In the genomic region with DNA sequence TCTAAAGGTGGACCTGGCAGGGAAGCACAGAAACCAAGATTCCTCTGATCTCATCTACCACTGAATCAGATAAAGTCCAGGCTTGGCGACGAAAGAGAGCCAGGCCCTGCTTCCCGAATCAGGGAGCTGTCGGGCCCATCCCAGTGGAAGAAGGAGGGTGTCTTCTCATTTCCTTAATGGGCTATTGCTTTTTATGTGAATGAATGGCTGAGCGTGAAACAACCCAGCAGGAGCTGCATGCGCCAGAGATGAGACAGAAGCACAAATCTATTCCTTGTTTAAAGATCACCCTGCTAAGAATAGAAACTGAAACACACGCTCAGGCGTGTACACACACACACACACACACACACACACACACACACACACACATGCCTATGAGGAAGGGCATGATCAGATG, we compare ENCODE assay signal across 16 mouse cellular contexts. TPM values are rescaled to one million over a fixed set of nuclear protein-coding genes. Genes with fewer than 3 reads are reported as not detected.
DNase-seq lines count a peak whose midpoint lies in the region; ATAC-seq and TF ChIP-seq lines count a peak whose summit lies in the region.
"Had no signal": no experiment of that assay in that cellular context is flagged by ENCODE, and none has a peak within 500 bp of the region (broad histone marks: within the 10 kb centered on the region; RNA-seq: fewer than 3 reads in every experiment).

No protein-coding gene starts in this region.

- no peak overlapping the region for H3K9ac ChIP-seq in heart, embryonic 14.5 days (ENCODE audit: low read length)
- H3K9ac ChIP-seq in kidney, postnatal 0 days (ENCODE audit: low read depth, low read length), result no peak overlapping the region
- H3K9ac ChIP-seq in neural tube, embryonic 13.5 days, result peak overlapping the region; percentile 12; the same call in 1 of the 2 replicates
- H3K9ac ChIP-seq: hindbrain, embryonic 14.5 days; liver, embryonic 13.5 days; lung, embryonic 15.5 days had no signal

- H3K27ac ChIP-seq in heart, embryonic 14.5 days (replicated peaks in 1 of 2; ENCODE audit: control insufficient read depth in 1 of 2, insufficient read depth in 1 of 2, low read depth in 2 of 2, low read length in 2 of 2), result no peak overlapping the region; a peak in 1 of 4 replicates
- no peak overlapping the region for H3K27ac ChIP-seq in kidney, postnatal 0 days
- no peak overlapping the region for H3K27ac ChIP-seq in neural tube, embryonic 13.5 days (replicated peaks)
- H3K27ac ChIP-seq: hindbrain, embryonic 14.5 days; liver, embryonic 13.5 days; lung, embryonic 15.5 days had no signal

- no peak for ATAC-seq in heart, embryonic 14.5 days (ENCODE audit: insufficient number of reproducible peaks, insufficient read depth, low FRiP score, low read depth)
- no peak for ATAC-seq in kidney, postnatal 0 days (replicated peaks; ENCODE audit: low FRiP score, low read depth)
- ATAC-seq in neural tube, embryonic 13.5 days (ENCODE audit: low read depth), result no peak
- ATAC-seq: intestine, postnatal 0 days had no signal

- no peaks in the 10 kb centered on the region for H3K36me3 ChIP-seq in heart, embryonic 14.5 days (ENCODE audit: control insufficient read depth, insufficient read depth, low read length)
- H3K36me3 ChIP-seq in kidney, postnatal 0 days (ENCODE audit: insufficient read depth, low read length), result no peaks in the 10 kb centered on the region
- H3K36me3 ChIP-seq in neural tube, embryonic 13.5 days, result no peaks in the 10 kb centered on the region
- H3K36me3 ChIP-seq: liver, embryonic 13.5 days; lung, embryonic 15.5 days had no signal

- no peak for TF ChIP-seq CTCF in kidney, postnatal 0 days (IDR thresholded peaks at IDR 0.05; ENCODE audit: low read depth)

- no peaks in the 10 kb centered on the region for H3K9me3 ChIP-seq in heart, embryonic 14.5 days (ENCODE audit: control insufficient read depth, low read length)
- no peaks in the 10 kb centered on the region for H3K9me3 ChIP-seq in kidney, postnatal 0 days (replicated peaks; ENCODE audit: low read length)
- H3K9me3 ChIP-seq in neural tube, embryonic 13.5 days, result no peaks in the 10 kb centered on the region
- H3K9me3 ChIP-seq: liver, embryonic 13.5 days; lung, embryonic 15.5 days had no signal

- H3K27me3 ChIP-seq in heart, embryonic 14.5 days (ENCODE audit: control insufficient read depth, insufficient read depth, low read length), result no peaks in the 10 kb centered on the region
- H3K27me3 ChIP-seq in kidney, postnatal 0 days (ENCODE audit: insufficient read depth, low read length), result no peaks in the 10 kb centered on the region
- no peaks in the 10 kb centered on the region for H3K27me3 ChIP-seq in neural tube, embryonic 13.5 days
- H3K27me3 ChIP-seq: liver, embryonic 13.5 days; lung, embryonic 15.5 days had no signal

- 0 out of 2 replicates have a peak overlapping the region, but pooled peaks have one; percentile 0 for H3K4me2 ChIP-seq in heart, embryonic 14.5 days (ENCODE audit: low read length)
- 0 out of 2 replicates have a peak overlapping the region, but pooled peaks have one; percentile 3 for H3K4me2 ChIP-seq in kidney, postnatal 0 days (ENCODE audit: low read length)
- no peak overlapping the region for H3K4me2 ChIP-seq in neural tube, embryonic 13.5 days
- H3K4me2 ChIP-seq: hindbrain, embryonic 14.5 days; liver, embryonic 13.5 days; lung, embryonic 15.5 days had no signal

- H3K4me1 ChIP-seq in heart, embryonic 14.5 days (ENCODE audit: control insufficient read depth in 2 of 2, insufficient read depth in 2 of 2, low read length in 2 of 2), result 0 out of 4 replicates have a peak, but pooled peaks cover 2 to 3% of the 10 kb centered on the region in 2 experiments
- H3K4me1 ChIP-seq in kidney, postnatal 0 days (replicated peaks; ENCODE audit: insufficient read depth, low read length), result 0 out of 2 replicates have a peak, but pooled peaks cover 2% of the 10 kb centered on the region
- H3K4me1 ChIP-seq in neural tube, embryonic 13.5 days (replicated peaks), result peaks cover 14% of the 10 kb centered on the region; the same call in 1 of the 2 replicates
- H3K4me1 ChIP-seq: liver, embryonic 13.5 days; lung, embryonic 15.5 days had no signal

- 25% methylated on average over 8 of the region's 8 CpGs for WGBS in heart, embryonic 14.5 days
- 20% methylated on average over 8 of the region's 8 CpGs for WGBS in kidney, postnatal 0 days
- 12% methylated on average over 8 of the region's 8 CpGs for WGBS in neural tube, embryonic 13.5 days

- H3K4me3 ChIP-seq in heart, embryonic 14.5 days (ENCODE audit: control insufficient read depth in 1 of 2, insufficient read depth in 1 of 2, low read depth in 1 of 2, low read length in 2 of 2), result no peak overlapping the region
- H3K4me3 ChIP-seq in kidney, postnatal 0 days (replicated peaks; ENCODE audit: low read depth, low read length), result no peak overlapping the region
- H3K4me3 ChIP-seq in neural tube, embryonic 13.5 days, result no peak overlapping the region
- H3K4me3 ChIP-seq: liver, embryonic 13.5 days; lung, embryonic 15.5 days had no signal

- no peak for DNase-seq in heart, postnatal 4 days
- DNase-seq in kidney, postnatal 0 days (ENCODE audit: low spot score), result peak; percentile 41
- DNase-seq in kidney, adult 9 months, result no peak
- peak; percentile 46 for DNase-seq in Muller cell, postnatal 12 days (ENCODE audit: inconsistent ontology term)
- no peak for DNase-seq in embryo, embryonic 10 days (ENCODE audit: low spot score)
- DNase-seq: kidney, postnatal 25 days; layer of hippocampus, adult 9-11 months; liver, embryonic 13.5 days; retina, postnatal 1 day; right cerebral cortex, postnatal 4 days; thymus, adult 18-20 months had no signal

RNA-seq across cellular contexts. Expression of gene Rras2, which starts 14.7 kb away (rescaled TPM):
- polyA plus RNA-seq in heart, embryonic 14.5 days (2014; fragmentation: Nextera tagmentation; extraction: Ambion mirVana), result 56.3 and 63.2 TPM in 2 replicates
- 10 to 100 TPM; 61.7 to 62.6 TPM for total RNA-seq in heart, postnatal 4 days (2021)
- polyA plus RNA-seq in kidney, postnatal 0 days (2015; fragmentation: Nextera tagmentation; extraction: Ambion mirVana), result 46.3 and 51.2 TPM in 2 replicates
- polyA plus RNA-seq in neural tube, embryonic 13.5 days (2015; fragmentation: Nextera tagmentation; extraction: Ambion mirVana), result 17.7 TPM in 2 replicates

Comparison
In these comparisons a context has a peak if more than half of its experiments do, and no peak if none do; other contexts are left out.
1. DNase-seq: peak in kidney, postnatal 0 days (single experiment) and Muller cell, postnatal 12 days (single experiment); none in heart, postnatal 4 days (single experiment), kidney, adult 9 months (single experiment) and embryo, embryonic 10 days (single experiment).